Mouse (Mus musculus) frontal cortex, postnatal 25 days (tissue): ENCODE results near the gene Ppard.
"Not testable (repeated sequence)": the region's sequence is repeated elsewhere in the genome, so short reads cannot be mapped to it uniquely, and the experiment has no call there.

ENCODE experiments used
- DNase-seq, 2 experiments: peaks; one replicate each; pipeline ENCODE4 v3.0.0; 2022; ENCODE audit warnings: low spot score in 2 of 2

Ppard gene

GRCm38 (mm10) chr17:28232475-28233060 lies at the start of gene Ppard:
Gene Ppard (plus strand): TSS chr17:28232700.
- DNase-seq: peak; percentile 95

DNA sequence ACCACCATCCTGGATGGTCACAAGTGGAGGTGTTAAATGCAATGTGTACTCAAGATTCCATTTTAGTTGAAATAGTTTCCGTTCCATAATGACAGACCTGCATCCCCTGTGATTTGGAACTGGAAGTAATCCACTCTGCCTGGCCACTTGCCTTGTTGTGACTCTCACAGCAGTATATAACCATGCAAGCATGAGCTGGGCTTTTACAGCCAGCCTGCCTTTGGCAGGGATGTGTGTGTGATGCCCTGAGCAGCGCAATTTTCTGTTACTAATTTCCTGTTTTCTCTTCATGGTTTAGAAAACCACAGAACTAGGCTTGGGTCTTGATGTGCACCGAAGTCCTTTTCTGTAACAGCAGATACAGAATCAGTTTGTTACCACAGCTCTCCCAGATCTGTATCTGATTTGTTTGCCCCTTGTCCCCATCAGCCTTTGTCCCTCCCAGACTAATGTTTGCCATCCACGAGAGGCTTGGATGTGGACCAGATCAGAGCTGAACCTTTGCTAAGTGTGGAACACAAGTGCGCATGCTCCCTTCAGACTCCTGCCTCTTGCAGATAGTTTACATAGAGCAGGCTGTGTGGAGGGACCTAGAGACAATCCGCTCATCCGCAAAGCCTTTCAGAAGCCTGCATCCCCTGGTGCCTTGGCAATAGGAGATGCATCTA lies 47.4 kb upstream of the Ppard start:
- DNase-seq: no peak

- DNase-seq: no peak
These were observed 44.2 kb upstream of the Ppard start for GRCm38 (mm10) chr17:28188313-28188712.

GRCm38 (mm10) chr17:28192754-28193153 lies 39.7 kb upstream of the Ppard start:
- DNase-seq: no peak

GRCm38 (mm10) chr17:28193559-28193958 lies 38.9 kb upstream of the Ppard start:
- no peak for DNase-seq

GRCm38 (mm10) chr17:28195033-28195432 lies 37.5 kb upstream of the Ppard start:
- no peak for DNase-seq

- no peak for DNase-seq
These were observed 34.9 kb upstream of the Ppard start for GRCm38 (mm10) chr17:28197646-28198045.

- DNase-seq: no peak
These were observed 30.5 kb upstream of the Ppard start for GRCm38 (mm10) chr17:28201982-28202381.

- DNase-seq: no peak
These were observed 28.3 kb upstream of the Ppard start for GRCm38 (mm10) chr17:28204052-28204720.

GRCm38 (mm10) chr17:28205443-28205842 lies 27.1 kb upstream of the Ppard start:
- DNase-seq: no peak

DNA sequence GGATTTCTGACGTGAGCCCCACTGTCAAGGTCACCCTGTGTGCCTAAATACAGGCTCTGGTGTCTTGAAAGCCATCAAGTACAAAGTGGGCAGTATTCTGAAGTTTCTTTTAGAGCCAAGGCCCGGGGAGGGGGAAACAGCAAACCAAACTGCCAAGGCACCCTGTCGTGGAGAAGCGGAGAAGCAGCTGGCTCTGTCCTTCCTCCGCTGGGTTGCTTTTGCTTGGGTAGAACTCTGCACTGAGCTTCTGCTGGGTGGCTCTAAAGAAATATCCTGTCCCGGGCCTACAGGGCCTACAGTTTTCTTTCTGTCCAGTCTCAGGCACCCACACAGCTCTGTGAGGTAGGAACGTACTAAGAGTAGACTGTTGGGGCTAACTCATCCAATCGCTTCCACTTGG lies 25.4 kb upstream of the Ppard start:
- DNase-seq: no peak

DNA sequence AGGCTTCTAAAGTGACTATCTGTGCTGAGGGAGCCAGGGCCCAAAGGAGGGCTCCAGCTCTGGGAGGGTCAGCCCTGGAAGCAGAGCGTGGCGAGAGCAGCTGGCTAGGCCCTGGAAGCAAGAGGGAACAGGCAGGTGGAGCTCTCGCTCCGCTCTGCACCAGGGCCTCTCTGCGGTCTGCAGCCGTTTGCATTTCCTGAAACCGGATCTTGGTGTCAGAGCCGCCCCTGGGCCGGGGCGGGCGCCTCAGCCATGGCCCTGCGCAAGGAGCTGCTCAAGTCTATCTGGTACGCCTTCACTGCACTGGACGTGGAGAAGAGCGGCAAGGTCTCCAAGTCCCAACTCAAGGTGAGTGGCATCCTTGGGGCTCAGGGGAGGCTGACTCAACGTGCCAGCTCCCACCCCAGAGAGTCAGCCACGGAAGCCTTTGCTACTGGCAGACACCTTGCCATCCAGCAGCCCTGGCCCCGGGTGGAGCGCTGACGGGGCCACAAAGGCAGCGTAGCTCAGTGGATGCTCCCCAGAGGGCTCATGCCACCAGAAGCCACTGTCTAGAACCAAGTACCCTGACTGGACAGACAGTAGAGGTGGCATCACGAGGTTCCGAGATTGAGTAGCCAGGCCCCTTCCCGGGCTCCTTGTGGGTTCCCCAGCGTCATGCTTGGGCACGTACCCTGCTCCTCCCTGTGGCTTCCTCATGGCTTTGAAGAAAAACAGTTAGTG lies 24.7 kb upstream of the Ppard start, which contains the start of gene Def6:
Gene Def6 (plus strand): TSS at position 188 of the 723 bp plus-strand sequence.
- no peak for DNase-seq

- no peak for DNase-seq
These were observed 24.2 kb upstream of the Ppard start for GRCm38 (mm10) chr17:28208314-28208612.

GRCm38 (mm10) chr17:28209457-28210110 lies 22.9 kb upstream of the Ppard start:
- no peak for DNase-seq

DNA sequence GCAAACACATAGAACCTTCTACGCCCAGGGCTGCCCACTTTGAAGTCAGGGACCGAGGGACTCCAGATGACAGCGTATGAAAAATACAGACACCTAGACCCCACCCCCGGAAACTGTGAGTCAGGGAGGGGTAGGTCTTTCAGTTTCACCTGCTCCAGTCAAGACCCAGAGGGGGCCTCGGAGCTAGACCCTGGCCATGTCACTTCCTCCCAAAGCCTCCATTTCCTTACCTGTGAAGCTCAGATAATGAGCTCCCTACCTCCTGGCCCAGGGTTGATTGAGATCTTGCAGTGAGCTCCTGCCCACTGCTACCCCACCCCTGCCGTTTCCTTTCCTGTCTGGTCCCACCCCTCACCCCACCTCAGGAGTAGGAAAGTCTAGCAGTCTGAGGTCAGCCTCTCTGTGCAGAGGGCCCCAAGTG lies 20.6 kb upstream of the Ppard start:
- DNase-seq: no peak

DNA sequence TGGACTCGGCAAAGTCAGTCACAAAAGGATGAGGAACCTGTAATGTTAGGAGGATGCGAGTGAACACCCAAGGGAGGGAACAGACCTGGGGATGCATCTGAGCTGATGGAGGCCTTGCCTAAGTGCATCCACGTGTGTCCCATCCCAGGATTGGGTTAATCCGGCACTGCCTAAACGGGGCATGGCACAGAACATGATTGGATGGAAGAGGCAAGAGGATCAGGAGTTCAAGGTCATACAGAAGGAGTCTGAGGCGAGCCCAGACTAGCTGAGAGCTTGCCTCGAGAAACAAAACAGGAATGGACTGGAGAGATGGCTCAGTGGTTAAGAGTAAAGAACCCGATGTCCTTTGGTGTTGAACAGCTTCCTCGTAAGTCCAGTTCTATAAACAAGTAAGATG lies 20.1 kb upstream of the Ppard start:
- DNase-seq: no peak

DNA sequence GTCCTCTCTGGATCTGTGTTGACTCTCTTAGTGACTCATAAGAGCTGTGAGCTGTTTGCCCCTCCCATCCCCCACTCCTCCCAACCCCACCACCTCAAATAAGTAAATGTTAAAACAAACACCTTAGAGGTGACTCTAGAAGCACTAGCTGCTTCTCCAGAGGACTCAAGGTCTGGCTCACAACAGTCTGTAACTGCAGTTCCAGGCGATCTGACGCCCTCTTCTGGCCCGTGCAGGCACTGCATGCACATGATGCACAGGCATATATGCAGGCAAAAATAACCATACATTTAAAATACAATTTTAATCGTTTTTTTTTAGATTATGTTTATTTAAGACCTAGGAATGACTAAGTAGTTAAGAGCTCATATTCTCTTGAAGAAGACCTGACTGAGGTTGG lies 19.3 kb upstream of the Ppard start:
- no peak for DNase-seq

DNA sequence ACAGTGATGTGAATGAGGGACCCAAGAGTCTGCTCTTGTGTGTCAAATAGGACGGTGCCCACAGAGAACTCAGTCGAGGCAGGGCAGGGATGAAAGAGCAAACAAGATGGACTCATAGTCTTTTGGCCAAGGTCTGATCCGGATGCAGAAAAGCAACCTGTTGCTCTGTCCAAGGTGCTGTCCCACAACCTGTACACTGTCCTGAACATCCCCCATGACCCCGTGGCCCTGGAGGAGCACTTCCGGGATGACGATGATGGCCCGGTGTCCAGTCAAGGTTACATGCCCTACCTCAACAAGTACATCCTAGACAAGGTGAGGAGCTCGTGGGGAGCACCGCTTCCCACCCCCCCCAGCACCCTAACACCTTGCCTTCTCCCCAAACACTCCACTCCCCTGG lies 15.7 kb upstream of the Ppard start:
- no peak for DNase-seq

- DNase-seq: no peak
These were observed 14.5 kb upstream of the Ppard start for GRCm38 (mm10) chr17:28217721-28218649.

- DNase-seq: not testable (repeated sequence)
These were observed 10.0 kb upstream of the Ppard start for GRCm38 (mm10) chr17:28222463-28222862.
